Mouse (Mus musculus): ENCODE results near the gene Gm6880.
"Not testable (repeated sequence)": the region's sequence is repeated elsewhere in the genome, so short reads cannot be mapped to it uniquely, and the experiment has no call there.

Gm6880 gene

DNA sequence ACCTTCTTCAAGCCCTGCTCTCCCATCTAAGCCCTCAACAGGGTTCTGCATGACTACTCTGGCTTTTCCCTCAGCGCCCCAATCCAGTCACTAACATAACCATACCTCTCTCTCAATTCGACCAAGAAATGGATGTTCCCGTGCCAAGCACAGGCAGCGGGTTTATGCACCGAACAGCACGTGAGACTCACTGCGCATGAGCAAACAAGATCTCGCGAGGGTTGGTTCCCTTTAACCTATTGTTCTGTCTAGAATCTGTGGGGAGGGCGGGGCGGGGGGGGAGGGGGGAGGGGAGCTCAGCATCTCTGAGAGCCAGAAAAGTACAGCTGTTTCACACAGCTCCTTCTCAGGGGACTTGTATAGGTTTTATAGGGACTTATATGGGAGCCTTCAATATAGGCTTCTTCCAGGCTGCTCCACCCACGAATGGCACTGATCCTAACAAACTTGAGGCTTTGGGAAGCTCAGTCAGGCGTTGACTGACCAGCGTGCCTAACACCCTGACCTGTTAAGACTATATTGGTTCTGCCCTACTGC lies at the start of gene Gm6880:
Gm6880 (minus strand) TSS at position 51 of the 537 bp plus-strand sequence.
- DNase-seq (ENCODE audit: low read depth, low spot score): not testable (repeated sequence)

DNA sequence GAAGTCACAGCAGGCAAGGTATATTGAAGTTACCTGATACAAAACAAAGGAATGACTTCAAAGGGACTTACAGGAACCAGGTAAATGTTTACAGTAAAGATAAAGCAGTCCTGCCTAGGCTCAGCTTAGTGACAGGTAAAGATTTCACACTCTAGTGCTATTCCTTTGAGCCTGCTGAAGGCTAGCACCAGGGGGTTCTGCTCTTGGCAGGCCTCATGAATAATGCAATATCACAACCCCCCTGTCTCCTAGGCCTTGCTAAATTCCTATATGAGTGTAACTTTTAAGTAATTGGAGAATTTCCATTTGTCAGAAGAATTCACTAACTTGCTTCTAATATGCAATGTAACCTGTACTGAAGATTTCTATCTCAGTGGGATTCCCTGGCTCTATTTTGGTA lies 36.3 kb upstream of the Gm6880 start:
- DNase-seq (ENCODE audit: low read depth, low spot score): not testable (repeated sequence)

DNA sequence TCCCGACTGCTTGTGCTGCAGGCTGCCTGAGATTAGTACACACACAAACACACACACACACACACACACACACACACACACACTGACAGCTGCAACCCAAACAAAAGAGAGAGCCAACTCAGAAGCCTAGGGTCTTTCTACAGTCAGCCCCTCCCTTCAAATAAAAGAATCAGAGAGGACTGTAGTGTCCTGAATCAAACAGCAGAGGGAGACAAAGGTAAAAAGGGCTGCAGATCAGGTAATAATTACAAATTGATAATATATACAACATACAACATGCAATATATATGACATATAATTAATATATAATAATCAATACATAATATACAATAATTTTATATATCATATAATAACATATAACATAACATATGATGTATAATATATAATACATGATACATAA lies 15.9 kb upstream of the Gm6880 start:
- DNase-seq (ENCODE audit: low read depth, low spot score): peak; percentile 2

DNA sequence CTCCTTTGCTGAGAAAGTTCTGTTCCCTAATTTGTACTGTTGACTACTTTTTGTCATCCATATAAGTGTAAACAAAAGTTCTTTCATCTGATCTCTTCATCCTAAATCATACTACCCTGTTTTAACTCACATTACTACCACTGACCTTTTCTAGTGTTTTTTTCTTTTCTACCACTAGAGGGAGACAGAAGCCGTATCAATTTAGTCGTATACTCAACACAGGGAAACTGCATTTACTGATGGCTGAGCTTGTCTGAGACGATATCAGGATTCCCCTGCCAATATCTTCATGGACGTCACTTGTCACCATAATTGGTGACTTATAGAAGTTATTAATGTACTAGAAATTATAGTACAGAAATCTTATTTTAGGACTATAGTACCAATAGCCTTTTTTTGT lies 28.4 kb downstream of the Gm6880 start:
- peak; percentile 73 for DNase-seq (ENCODE audit: low read depth, low spot score)

DNA sequence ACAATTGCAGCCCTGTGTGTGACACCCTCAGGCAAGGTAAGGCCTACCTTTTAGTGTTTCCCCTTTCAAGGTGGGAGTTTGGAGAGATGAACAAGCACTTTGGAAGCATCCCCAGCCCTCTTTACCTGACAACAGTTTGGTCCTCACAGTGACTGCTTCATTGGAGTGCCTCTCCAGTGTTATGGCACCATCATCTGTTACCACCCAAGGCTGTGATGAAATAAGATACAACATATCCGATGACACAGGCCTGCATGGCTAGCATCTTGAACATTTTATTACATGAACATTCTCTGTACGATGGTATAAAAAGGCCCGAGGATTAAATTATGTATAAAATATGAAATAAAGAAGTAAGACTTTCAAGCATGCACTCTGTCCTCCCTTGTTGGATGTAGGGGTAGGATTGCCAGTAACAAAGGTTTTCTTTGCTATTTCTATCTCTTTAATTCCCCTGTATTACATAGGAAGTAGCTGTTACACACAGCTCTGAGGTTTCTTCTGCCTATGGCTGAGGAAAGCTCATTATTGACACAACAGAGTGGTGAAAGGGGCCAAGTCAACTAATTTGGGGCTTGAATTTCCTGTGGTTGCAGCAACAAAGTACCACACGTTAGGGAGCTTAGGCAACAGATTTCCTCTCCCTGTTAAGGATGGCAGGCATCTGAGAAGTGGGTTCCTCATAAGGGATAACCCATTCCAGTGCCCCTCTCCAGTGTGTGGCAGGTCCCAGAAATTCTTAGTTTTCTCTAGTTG lies 29.9 kb downstream of the Gm6880 start:
- DNase-seq (ENCODE audit: low read depth, low spot score): no peak
